Mouse (Mus musculus) left cerebral cortex, adult 9 months (tissue): ENCODE data around the gene Bcas2.

ENCODE experiments used
- DNase-seq, 2 experiments: peaks; one replicate each; pipeline ENCODE4 v3.0.0; 2022; ENCODE audit warnings: low spot score in 2 of 2

The Bcas2 gene

DNA sequence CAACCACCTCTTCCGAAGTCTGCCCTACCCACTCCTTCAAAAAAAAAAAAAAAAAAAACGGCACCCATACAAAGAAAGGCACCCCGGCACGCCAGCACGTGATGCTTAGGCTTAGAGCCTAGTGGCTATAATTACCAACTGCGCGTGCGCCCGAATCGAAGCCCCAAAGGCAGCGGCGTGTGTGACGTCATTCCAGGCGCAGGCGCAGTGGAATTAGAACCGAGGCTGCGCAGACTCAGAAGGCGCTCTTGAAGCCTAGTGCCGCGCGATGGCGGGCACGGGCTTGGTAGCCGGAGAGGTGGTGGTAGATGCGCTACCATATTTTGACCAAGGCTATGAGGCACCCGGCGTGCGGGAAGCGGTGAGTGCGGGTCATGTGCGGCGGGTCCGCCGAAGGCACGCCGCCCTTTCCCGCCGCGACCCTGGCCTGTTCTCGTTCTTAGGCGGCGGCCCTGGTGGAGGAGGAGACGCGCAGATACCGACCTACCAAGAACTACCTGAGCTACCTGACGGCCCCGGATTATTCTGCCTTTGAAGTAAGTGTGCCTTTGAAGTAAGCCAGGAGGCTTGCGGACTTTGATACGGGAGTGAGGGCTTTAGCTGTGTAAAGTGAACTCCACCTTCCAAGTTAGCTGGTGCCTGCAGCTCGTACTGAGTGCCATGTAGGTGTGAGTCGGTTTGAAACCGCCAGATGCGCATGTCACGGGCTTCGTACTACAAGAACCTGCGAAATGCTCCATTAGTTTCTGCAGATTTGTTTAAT, at the start of gene Bcas2:
Gene Bcas2 (plus strand): TSS at position 151 of the 763 bp plus-strand sequence.
- DNase-seq, result peak; percentile 93 to 99

DNA sequence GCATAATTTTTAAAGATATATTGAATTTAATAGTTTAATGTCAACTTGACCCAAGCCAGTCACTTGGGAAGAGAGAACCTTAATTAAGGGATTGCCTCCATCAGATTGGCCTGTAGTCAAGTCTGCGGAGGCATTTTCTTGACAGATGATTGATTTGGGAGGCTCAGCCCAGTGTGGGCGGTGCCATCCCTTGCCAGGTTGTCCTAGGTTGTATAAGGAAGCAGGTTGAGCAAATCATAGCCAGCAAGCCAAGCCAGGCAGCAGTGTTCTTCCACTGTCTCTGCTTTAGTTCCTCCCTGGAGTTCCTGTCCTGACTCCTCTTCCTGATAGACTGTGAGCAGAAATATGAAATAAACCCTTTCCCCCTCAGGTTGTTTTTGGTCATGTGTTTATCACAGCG, 47.8 kb upstream of the Bcas2 start:
- DNase-seq, result no peak

DNA sequence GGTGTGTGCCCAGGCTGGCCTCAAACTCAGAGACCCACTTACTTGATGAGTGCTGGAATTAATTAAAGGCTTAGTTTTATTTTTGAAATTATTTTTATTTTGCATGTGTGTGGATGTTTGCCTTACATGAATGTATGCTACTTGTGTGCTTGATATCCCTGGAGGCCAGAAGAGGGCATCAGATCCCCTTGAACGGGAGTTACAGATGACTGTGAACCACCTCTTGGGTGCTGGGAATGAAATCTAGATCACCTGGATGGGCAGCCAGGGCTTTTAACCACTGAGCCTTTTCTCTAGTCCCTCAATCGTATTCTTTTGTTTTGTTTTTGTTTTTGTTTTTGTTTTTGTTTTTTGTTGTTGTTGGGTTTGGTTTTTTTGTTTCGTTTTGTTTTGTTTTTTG, 45.3 kb upstream of the Bcas2 start:
- no peak for DNase-seq

DNA sequence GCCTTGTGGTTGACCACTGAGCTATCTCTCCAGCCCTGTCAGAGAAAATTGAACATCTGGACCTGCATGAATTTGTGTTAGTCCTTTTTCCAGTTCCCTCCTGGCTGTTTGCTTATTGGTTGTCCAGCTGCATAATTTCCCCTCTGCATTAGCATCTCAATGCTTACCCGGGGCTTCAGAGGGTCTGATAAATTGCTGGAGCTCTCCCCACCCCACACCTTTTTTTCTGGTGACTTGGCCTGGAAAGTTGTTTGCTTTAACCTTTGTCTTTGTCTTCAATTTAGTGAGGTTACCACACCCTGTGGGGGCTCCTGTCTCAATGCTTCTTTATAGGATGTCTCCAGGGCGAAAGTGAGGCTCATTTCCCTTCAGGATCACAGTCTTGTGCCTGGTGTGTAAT, 44.3 kb upstream of the Bcas2 start:
- no peak for DNase-seq

DNA sequence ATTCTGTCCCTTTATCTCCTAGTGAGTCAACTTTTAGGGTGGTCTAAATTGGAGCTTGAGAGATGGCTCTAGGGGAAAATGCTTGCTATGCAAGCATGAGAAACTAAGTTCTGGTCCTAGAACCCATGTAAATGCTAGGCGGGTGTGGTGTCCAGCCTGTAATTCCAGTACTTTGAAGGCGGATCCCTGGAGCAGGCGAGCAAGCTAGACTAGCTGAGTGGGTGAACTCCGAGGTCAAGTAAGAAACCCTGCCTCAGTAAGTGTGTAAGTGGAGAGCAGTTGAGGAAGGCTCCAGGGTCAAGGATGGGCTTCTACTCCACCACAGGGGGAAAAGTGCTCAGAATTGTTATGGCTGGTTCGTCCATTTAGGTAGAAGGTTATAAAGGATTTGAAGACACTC, 43.7 kb upstream of the Bcas2 start:
- no peak for DNase-seq

DNA sequence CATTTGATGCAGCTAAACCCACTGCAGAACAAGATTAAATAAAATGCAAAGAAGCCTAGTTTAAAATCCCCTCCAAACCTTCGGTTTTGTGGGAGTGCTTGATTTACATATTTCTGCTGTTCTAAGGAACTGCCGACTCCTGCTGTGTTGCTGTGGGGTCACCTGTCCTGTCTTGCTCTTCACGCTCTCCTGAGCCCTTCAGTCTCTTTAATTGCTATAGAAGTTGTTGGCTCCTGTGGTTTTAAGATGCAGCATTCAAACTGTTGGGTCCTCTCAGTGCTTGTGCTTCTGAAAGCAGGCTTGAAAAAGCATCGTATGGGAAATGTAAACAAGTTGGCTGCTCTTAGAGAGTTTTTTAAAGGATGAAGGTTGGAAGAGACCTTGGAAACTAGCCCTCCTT, 43.2 kb upstream of the Bcas2 start:
- DNase-seq, result no peak

DNA sequence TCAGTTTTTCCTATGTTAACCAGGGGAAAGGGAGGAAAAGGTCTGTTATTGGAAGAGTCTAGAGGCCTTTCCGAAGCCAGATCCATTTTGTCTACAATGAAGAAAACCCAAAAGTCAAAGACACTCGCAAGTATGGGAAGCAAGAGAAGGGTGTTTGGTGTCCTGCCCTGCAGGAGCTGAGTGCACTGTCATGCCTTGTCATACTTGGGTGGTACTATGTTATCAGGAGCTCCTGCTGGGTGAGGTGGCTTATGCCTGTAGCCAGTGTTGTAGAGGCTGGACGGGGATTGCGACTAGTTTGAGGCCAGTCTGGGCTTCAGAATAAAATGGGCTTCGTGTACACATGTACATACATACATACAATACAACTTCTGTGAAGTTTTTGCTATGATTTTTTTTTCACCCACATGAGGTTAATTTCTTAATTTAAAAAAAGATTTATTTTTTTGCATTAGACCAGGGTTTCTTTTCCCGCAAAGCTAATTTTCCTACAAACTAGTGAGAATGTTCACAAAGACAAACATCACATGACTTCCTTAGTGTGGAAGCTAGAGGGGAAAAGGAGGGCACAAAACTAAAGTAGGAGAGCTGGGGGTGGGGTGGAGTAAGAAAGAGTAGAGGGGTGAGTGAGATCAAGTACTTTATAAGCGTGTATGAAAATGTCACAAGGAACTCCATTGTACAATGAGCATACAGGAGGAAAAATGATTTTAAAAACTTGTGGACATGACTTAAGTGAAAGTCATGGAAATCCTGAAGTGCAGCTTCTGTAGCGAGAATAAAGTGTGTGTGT, 41.9 kb upstream of the Bcas2 start:
- no peak for DNase-seq

DNA sequence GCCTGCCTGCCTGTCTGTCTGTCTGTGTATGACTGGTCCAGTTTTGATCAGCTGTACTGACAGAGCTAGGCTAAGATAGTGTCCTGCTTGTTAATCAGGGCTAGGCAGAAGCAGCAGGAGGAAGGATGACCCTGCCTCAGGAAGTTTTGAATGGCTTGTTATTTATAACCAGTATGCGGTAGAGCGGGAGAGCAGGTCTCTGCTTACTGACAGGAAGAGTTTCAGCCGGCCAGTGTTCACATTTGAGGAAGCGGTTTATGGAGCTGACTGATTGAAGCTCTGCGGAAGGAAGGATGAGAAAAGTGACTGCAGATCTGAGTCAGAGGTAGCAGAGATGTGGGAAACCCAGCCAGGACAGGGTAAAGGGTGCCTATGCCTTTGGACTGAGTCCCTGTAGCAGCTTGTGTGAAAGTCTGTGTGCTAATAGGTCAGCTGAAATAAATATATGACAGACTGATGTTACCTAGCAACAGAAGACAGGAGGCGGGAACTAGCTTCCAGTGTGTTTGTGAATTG, 41.2 kb upstream of the Bcas2 start:
- peak; percentile 5 to 11 for DNase-seq

DNA sequence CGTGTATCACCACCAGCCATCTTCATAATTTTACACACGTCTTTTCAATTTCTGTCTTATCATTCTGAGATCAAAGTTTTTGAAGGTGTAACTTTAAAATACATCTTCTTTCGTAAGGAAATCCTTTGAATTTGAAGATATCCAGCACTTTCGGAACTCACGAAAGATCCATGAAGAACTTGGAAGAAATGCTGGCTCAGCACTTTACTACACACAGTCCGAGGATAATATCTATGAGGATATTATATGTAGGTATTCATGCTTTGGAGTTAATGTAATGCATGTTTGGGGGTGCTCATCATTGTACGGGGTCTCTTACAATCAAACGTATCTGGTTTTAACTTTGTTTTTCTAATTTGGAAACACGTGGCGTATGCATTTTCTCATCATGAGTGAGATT, 38.4 kb upstream of the Bcas2 start:
- DNase-seq, result no peak

DNA sequence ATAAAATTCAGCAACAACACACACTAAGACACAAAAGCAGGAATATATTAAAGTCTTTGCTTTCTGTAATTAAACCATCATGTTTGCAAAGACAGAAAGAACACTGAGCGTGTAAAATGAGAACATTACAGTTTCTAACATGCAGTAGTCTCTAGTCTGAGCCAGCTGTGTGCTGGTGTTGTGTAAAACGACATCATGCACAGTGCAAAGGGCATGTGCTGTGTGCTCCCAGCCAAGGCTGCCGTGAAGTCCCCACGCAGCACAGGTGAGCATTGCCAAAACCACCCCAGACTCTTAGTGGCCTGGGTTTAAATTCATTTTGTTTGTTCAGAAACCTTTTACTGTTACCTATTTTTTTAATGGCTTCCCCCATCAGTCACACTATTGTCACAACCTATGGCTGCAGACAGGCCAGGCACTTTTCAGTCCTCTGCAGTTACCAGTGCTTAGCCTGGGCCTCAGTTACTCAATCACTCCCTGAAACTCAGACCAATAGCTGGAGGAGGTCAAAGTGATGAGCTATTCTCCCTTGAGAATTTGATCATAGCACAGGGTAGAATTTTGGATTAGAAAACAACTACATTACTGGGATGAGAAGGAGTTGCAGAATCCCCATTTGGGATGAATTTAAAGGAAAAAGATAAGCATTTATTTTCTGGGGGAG, 34.9 kb upstream of the Bcas2 start:
- no peak for DNase-seq

DNA sequence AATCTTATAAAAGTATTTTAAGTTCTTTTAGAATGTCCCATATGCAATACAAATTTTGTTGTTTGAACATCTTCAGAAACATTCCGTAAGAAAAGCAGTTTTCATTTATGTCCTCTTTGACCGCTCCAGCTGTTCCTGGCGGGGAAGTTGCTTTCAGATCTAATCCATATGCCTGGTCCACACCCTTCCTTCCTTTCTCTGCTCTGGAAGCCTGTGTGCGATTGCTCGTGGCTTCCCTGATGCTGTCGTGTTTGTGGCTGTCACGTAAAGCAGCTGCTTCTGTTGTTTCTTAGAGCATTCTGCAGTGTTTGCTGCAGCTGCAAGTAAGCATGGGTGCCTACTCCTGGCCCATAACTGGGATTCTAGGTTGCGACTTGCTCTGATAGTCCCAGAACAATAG, 32.4 kb upstream of the Bcas2 start:
- no peak for DNase-seq

DNA sequence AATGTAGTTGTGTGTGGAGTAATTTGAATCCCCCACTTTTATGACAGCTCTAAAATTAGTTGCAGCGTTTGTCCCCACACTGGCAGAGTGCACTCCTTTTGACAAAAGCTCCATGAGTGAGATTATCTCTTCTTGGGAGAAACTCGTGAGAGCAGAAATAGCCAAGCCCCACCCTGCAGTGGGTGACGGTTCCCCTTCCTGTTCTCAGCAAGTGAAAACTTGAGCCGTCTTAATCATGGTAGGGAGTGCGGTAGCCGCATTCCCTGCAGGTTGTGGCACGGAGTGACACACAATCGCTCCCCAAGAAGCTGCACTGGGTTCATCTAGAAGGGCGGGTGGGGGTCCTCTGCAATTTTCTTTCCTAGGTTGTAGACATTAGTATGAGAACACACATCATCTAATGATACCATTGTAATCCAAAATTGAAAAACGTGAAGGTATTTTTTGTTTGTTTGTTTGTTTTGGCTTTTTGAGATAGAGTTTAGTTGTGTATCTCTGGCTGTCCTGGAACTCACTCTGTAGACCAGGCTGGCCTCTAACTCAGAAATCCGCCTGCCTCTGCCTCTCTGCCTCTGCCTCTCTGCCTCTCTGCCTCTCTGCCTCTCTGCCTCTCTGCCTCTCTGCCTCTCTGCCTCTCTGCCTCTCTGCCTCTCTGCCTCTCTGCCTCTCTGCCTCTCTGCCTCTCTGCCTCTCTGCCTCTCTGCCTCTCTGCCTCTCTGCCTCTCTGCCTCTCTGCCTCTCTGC, 31.2 kb upstream of the Bcas2 start:
- peak in 1 of 2 experiments; percentile 7 for DNase-seq

DNA sequence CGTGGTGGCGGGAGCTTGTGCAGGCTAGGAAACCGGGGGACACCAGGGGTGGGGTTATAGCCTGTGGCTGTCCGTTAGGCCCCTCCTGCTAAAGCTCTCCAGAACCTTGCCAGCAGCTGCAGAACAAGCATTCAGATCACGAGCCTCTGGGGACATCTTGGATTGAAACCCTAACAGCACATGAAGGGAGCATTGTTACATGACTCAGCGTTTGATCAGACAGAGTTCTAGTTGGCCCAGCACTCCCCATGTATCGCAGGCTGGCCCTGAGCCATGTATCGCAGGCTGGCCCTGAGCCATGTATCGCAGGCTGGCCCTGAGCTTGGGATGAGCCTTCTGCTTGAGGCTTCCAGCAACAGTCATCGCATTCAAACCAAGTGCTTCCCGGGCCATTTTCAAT, 30.2 kb upstream of the Bcas2 start:
- no peak for DNase-seq

DNA sequence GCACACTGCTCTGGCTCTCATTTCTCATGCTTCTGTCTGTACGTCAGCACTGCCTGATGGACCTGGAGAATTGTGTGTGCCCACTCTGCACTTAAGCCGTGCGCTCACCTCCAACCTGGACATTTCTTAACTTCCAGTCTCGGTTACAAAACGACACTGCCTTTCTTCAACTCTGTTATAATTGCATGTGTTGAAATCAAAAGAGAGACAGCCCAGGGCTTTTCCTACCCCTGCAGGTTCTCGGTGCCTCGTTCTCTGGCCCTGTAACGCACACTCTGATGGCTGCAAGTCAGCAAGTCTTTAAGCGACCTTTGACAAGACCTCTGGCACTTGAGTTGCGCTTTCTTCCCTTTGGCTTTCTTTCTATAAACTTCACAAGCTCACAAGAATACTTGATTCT, 29.1 kb upstream of the Bcas2 start:
- no peak for DNase-seq

DNA sequence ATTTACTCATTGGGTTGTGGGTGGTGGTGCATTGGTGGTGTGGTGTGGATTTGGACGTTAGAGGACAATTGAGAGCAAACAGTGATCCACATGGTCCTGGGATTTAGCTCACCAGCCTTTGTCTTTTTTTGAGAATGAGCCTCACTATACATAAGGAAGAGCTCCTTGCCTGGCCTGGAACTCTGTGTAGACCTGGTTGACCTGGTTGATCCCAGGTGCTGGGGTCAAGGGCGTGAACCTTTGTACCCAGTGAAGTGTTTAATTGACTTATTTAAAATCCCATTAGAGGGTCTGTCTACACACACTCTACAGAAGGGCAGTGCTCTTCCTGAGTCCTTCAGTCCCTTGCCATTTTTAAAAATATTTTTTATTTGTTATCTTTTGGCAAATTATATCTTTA, 26.1 kb upstream of the Bcas2 start:
- no peak for DNase-seq

DNA sequence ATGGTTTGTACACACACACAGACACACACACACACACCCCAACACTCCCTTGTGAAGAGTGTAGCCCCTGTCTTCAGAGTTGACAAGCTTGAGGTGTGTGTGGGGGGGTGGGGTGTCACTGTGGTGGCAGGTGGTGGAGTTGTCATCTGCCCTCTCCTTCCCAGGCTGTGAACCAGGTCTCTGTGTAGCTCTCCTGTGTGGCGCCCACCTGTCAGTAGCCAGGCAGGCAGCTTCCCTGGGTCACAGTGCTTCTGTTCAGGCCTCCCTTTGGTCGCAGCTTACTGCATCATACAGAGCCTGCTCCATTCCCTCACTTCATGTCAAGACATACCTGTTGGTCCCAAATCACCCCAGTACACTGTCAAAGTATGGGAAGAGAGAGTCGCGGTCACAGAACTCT, 25.7 kb upstream of the Bcas2 start:
- DNase-seq, result no peak

DNA sequence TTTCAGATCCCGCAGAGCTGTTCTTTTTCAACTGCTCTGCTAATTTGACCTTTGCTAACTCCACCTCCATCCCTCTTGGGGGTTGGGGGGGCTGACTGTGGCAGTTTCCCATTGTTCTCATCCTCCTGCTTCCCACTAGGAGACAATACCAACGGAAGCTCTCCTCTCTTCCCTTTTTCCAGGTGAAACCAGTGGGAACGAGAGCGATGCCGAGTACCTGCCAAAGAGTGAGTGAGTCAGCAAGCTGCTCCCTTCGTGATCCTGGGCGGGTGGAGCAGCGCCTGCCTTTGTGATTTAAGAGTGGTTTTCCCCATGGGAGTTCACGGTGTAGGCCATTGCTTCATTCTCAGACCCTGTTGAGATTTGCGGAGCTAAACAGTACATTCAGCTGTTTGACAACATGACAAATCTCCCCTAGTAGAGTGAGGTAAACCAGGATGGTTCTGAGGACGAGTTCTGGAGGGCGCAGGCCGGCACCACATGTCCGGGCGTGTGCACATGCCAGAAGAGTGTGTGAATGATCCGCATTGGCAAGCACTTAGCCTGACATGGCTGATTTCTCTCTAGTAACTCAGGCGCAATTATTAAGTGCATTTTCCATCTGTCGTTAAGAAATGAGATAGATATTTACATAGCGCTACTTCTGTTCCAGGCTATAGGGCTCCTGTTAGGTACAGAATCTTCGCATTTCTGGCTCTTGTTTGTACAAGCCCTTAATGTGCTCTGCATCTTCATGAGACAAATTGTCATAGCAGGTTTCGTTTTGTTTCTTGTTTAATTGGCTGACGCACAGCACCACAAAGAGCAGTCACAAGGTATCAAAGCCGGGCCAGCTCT, 24.9 kb upstream of the Bcas2 start:
- DNase-seq, result no peak

DNA sequence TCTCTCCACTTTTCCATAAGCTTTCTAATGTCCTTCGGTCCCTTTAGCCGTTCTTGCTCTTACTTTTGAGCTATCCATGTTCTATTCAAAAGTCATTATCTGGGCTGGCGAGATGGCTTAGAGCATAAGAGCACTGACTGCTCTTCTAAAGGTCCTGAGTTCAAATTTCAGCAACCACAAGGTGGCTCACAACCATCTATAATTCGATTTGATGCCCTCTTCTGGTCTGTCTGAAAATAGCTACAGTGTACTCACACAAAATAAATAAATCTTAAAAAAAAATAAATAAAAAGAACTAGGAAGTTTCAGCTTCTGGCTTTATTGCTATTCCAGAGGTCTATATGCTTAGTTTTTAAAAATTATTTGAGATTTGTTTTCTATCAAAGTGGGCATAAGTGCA, 23.7 kb upstream of the Bcas2 start:
- DNase-seq, result no peak

DNA sequence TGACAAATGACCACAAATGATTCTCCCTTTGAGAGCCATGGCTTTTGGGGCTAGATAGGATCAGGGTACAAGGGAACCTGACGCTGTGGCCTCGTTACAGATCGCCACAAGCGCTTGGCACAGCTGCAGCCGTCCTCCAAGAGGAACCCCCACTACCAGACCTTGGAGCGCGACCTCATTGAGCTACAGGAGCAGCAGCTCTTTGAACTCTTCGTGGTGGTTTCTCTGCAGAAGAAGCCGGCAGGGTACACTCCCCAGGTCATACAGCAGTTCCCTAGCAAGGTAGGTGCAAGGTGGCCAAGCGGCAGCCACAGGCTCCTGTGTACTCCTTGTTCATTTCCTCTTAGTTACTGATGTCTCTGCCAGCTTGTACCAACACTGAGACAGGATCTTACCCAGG, 22.5 kb upstream of the Bcas2 start:
- DNase-seq, result no peak

DNA sequence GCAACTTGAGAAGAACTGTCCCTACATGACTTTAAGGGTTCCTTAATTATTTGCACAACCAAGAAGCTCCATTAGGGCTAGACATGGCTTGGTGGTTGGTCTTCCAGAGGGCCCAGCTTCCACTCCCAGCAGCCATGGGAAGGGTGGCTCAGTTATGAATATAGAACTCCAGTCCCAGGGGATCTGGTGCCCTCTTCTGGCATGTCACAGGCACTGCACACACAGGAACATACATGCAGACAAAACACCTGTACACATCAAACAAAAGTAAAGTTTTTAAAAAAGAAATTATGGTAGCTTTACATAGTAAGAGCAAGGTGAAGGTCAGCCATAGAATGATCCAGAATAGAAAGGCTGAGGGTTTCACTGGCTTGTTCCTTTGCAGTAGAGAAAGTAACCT, 17.7 kb upstream of the Bcas2 start:
- DNase-seq, result no peak
